Mouse (Mus musculus) limb, embryonic 10.5 days (tissue): ENCODE data around the gene Zfp787. TPM values are rescaled to one million over a fixed set of nuclear protein-coding genes. Genes with fewer than 3 reads are reported as not detected.

Source experiments
- DNase-seq: peaks from one replicate; pipeline ENCODE4 v3.0.0-alpha.2; 2017; ENCODE audit warnings: low spot score
- H3K27ac ChIP-seq: fragments of 300-500 bp; sonication (generic); 2 replicates; pipeline ENCODE4 v1.5.1; 2016; ENCODE audit warnings: mild to moderate bottlenecking
- H3K27me3 ChIP-seq: fragments of 300-500 bp; sonication (generic); 2 replicates; pipeline ENCODE4 v1.6.1; 2016; ENCODE audit warnings: low read depth, mild to moderate bottlenecking; ENCODE audit not compliant: poor library complexity, severe bottlenecking
- H3K36me3 ChIP-seq: fragments of 300-500 bp; sonication (generic); 2 replicates; pipeline ENCODE4 v1.6.1; 2016; ENCODE audit warnings: mild to moderate bottlenecking, moderate library complexity
- H3K4me1 ChIP-seq: fragments of 300-500 bp; sonication (generic); 2 replicates; pipeline ENCODE4 v1.6.1; 2016
- H3K4me3 ChIP-seq: fragments of 300-500 bp; sonication (generic); 2 replicates; pipeline ENCODE4 v1.5.1; 2016; ENCODE audit warnings: mild to moderate bottlenecking, moderate library complexity
- H3K9me3 ChIP-seq: fragments of 300-500 bp; sonication (generic); replicated peaks from 2 replicates; pipeline ENCODE4 v1.6.1; 2016; ENCODE audit warnings: mild to moderate bottlenecking
- WGBS: fragments of 180-500 bp; shearing (Covaris S2); methylation state at CpG from one replicate; pipeline ENCODE4 v1.1.7; 2016; 5-methylcytosine and 5-hydroxymethylcytosine counted together
- polyA plus RNA-seq: library from polyadenylated mRNA; unstranded; fragments of >200 nt; fragmentation: Nextera tagmentation; extraction: Ambion mirVana; gene quantifications from 2 replicates; pipeline ENCODE4 v1.2.1, GENCODE M21; 2016

The Zfp787 gene
- polyA plus RNA-seq, 1 experiment from 2014 or later = 29.8 TPM

DNA sequence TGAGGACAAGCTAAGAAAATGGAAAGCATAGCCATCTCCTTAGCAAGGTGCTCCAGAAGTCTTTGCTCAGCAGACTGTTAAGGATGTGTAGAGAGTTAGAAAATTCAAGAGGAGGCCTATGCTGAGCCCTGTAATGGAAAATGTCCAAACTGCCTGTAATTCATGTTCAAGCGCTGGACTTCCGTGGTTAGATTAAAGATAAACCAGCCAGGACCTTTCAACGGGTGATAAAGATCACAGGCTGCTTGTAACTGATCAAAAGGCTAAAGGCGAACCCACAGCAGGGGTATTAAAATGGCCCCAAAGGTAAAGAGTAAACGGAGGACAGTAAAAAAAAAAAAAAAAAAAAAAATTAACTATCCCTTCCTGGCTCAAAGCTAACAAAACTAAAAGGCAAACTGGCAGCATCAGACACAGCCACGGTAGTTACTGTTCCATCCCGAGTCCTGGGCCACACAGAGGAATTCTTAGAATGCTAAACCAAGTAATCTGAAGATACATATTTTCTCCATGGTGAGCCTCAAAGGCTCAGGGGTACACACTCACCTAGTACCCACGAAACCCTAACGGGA, 1.2 kb upstream of the Zfp787 start:
- WGBS = 55% methylated on average over 9 of the region's 9 CpGs
- H3K9me3 ChIP-seq = no peaks in the 10 kb centered on the region
- peak overlapping the region; percentile 93 for H3K27ac ChIP-seq
- no peaks in the 10 kb centered on the region for H3K27me3 ChIP-seq
- no peaks in the 10 kb centered on the region for H3K36me3 ChIP-seq
- peaks cover 25% of the 10 kb centered on the region for H3K4me1 ChIP-seq
- no peak for DNase-seq
- H3K4me3 ChIP-seq = peak overlapping the region; percentile 75

DNA sequence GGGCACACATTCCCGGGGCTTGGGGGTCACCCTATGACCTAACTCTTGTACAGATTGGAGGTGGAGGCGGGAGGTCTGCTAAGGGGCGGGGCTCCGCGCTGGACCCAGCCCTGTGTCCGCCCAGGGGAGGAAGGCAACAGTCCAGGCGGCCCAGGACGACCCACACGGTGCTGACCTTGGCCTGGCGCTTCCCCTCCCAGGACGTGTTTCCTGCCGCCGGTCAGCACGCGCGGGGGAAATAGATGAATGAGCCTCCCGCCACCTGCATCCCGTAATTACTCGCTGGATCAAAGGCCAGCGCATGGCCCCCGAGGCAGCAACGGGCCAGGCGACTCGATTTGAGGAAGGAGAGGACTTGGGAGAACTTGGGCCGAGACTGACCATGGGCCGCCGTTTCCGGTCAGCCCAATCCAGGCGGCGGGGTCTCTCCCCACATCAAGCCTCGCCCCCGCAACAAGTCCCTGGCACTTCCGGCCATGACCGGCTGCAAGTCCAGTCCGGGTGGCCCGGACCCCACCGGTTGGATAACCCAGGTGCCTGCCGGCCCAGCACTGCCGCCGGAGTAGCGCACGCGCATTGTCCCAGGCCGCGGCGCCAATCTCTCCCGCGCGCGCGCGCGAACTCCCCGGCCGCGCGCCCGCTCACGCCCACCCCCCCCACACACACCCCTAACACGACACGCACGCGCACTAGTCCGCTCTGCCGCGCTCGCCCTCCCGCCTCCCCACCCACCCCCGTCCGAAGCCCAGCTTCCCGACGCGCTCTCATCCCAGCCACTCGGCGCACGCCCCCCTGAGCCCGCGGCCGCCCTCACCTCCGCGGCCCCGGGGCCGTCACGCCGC, 545 bp downstream of the Zfp787 start:
- peak overlapping the region; percentile 75 for H3K4me3 ChIP-seq
- H3K27me3 ChIP-seq = no peaks in the 10 kb centered on the region
- H3K36me3 ChIP-seq = peaks cover 2% of the 10 kb centered on the region
- DNase-seq = peak; percentile 90
- H3K27ac ChIP-seq = peak overlapping the region; percentile 93
- H3K4me1 ChIP-seq = peaks cover 25% of the 10 kb centered on the region
- no peaks in the 10 kb centered on the region for H3K9me3 ChIP-seq
- WGBS = under 1% methylated on average over 85 of the region's 85 CpGs

DNA sequence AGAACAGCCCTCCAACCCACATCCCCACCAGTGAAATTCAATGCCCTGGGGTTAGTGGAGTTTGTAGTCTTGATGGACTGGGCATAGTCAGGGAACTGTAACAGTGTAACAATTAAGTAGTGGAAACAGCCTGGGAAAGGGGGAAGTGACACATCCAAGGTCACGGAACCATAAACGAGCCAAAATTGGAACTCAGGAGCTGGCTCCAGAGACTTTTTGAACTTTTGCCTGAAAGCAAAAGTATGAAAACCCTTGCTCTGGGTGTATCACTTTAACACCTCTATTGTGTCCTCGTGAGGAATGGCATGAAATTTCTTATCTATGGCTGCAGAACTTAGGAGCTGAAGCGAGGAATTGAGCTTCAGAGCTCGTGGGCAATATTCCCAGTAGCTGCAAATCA, 1.6 kb downstream of the Zfp787 start:
- H3K4me1 ChIP-seq = peaks cover 25% of the 10 kb centered on the region
- H3K27me3 ChIP-seq = no peaks in the 10 kb centered on the region
- WGBS = 90% methylated on average over 5 of the region's 5 CpGs
- peaks cover 2% of the 10 kb centered on the region for H3K36me3 ChIP-seq
- DNase-seq = no peak
- no peak overlapping the region for H3K27ac ChIP-seq
- H3K9me3 ChIP-seq = no peaks in the 10 kb centered on the region
- peak overlapping the region; percentile 75 for H3K4me3 ChIP-seq

DNA sequence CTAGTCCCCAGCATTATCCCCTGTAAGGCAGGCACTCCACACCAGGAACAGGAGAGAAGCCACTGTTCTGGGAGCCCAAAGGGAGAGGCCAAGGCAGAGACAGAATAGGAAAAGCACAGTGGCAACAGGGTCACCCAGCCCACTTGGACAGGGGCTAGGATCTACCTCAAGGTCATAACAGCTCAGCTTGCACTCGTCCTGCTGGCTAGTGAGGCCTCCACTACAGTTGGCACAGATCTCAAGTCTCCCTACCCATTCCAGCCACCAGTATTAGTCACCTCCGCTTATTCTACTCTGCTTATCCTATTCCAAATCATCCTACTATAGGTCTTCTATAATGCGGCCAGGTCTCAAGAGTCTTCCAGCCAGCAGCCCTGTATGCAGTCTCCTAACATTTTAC, 2.7 kb downstream of the Zfp787 start:
- H3K9me3 ChIP-seq = no peaks in the 10 kb centered on the region
- no peak overlapping the region for H3K27ac ChIP-seq
- H3K4me3 ChIP-seq = no peak overlapping the region
- H3K36me3 ChIP-seq = peaks cover 2% of the 10 kb centered on the region
- DNase-seq = no peak
- 93% methylated on average over 3 of the region's 3 CpGs for WGBS
- no peaks in the 10 kb centered on the region for H3K27me3 ChIP-seq
- H3K4me1 ChIP-seq = peaks cover 29% of the 10 kb centered on the region

DNA sequence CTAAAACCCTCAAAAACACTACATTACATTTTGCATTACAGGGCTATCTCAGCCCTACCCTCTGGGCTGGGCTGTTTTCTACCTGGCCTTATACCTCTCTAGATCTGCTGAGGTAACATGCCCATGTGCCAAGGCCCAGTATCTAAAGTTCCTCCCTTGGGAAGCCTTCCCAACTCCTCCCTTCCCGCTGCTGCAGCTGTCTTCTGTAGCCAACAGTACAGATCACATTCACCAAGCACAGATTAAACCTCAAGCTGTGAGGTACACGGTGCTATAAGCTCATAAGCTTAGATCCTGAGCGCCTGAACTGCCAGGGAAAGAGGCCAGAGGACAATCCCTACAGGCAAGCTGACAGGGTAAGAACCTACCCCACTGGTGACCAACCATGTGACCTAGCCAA, 3.8 kb downstream of the Zfp787 start:
- no peaks in the 10 kb centered on the region for H3K27me3 ChIP-seq
- peaks cover 2% of the 10 kb centered on the region for H3K36me3 ChIP-seq
- no peak for DNase-seq
- no peak overlapping the region for H3K27ac ChIP-seq
- H3K4me1 ChIP-seq = peaks cover 29% of the 10 kb centered on the region
- no peaks in the 10 kb centered on the region for H3K9me3 ChIP-seq
- 89% methylated on average over 3 of the region's 3 CpGs for WGBS
- no peak overlapping the region for H3K4me3 ChIP-seq

DNA sequence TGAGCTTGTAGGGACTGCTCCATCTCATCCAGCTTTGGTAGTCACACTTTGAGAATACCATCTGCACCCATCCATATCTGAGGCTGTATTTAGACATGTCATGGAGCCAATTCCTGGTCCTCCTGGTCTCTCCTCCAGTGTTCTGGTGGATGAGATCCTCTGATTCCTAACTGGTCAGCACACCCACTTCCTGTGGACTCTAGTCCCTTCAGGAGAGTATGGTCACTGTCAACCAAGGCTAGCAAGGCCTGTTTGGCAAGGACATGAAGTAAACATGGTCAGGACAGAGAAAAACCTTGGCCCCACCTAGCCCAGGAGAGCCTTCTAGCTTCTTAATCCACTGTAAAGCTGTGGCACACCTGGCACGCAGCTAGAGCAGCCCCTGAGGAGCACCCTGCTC, 4.5 kb downstream of the Zfp787 start:
- peaks cover 23% of the 10 kb centered on the region for H3K4me1 ChIP-seq
- H3K27ac ChIP-seq = no peak overlapping the region
- peaks cover 2% of the 10 kb centered on the region for H3K36me3 ChIP-seq
- no peaks in the 10 kb centered on the region for H3K27me3 ChIP-seq
- 100% methylated on average over 1 of the region's 1 CpGs for WGBS
- DNase-seq = no peak
- H3K9me3 ChIP-seq = no peaks in the 10 kb centered on the region
- H3K4me3 ChIP-seq = no peak overlapping the region

DNA sequence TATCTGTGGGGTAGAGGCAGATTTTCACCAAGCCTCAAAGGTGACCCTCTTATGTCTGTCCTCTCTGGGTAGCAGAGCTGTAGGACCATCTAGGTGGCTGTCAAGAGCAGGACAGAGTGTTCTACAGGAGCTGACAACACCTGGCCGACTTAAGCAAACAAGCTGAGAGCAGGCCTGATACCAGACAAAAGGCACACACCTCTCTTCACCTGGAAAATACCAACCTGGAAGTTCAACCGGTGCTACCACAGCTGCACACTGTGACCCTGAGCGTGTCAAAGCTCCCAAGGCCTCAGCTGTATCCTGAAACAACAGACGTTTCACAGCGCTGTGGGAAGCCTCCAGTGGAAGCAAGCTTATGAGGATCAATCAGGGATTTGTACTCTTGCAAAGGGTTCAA, 8.1 kb downstream of the Zfp787 start:
- H3K36me3 ChIP-seq = peaks cover 11% of the 10 kb centered on the region
- peaks cover 4% of the 10 kb centered on the region; the same call in 1 of the 2 replicates for H3K4me1 ChIP-seq
- H3K27me3 ChIP-seq = no peaks in the 10 kb centered on the region
- WGBS = 86% methylated on average over 5 of the region's 5 CpGs
- no peak overlapping the region for H3K4me3 ChIP-seq
- H3K9me3 ChIP-seq = no peaks in the 10 kb centered on the region
- no peak overlapping the region for H3K27ac ChIP-seq
- DNase-seq = no peak

DNA sequence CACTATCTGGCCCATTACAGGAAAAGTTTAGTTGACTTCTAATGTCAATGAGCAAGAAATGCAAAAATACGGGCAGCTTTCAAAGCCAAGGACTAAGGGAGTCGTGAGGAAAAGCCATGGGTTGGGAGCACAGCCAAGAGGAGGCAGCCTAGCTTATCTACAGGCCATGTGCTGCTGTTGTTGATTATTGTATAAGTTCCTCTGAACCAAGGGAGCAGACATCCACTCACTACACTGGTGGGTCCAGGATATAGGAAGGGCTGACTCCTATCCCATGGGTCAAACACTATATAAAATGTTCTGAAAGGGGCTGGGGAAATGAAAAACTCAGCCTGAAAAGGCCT, 8.8 kb downstream of the Zfp787 start:
- 92% methylated on average over 2 of the region's 2 CpGs for WGBS
- H3K27me3 ChIP-seq = no peaks in the 10 kb centered on the region
- peaks cover 14% of the 10 kb centered on the region for H3K36me3 ChIP-seq
- peaks cover 4% of the 10 kb centered on the region; the same call in 1 of the 2 replicates for H3K4me1 ChIP-seq
- H3K4me3 ChIP-seq = no peak overlapping the region
- H3K27ac ChIP-seq = no peak overlapping the region
- no peaks in the 10 kb centered on the region for H3K9me3 ChIP-seq
- no peak for DNase-seq

DNA sequence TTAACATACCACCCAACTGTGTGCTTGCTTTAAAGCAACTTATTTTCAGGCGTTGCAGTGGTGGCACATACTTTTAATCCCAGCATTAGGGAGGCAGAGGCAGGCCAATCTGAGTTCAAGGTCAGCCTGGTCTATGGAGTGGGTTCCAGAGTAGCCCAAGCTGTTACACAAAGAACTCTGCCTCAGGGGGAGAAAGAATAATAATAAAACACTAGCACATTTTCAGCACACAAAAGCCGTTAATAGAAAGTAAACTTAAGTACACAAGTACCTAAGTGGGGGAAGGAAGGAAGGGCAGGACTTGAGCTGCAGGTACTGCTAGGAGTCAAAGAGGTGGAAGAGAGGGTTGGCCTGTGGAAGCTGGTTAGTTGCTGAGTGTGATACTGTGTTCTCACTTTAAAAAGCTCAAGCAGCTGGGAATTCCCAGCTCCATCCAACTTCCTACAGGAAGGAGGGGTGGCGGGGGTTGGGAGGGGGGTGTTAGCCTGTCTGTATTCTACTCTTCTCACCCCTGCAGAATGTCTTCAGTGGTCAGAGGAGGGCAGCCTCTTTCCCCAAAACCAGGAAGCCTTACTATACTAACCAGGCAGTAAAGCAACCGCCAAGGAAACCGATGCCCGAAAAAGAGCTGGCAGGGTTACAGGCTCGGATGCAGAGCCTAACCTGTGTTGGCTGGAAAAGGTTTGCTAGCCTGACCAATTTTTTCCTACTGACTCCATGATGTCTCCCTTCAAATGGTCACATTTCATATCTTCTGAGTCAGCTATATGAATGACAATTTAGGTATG, 9.4 kb downstream of the Zfp787 start:
- H3K4me3 ChIP-seq = no peak overlapping the region
- 95% methylated on average over 7 of the region's 7 CpGs for WGBS
- peaks cover 19% of the 10 kb centered on the region for H3K36me3 ChIP-seq
- no peaks in the 10 kb centered on the region for H3K27me3 ChIP-seq
- H3K27ac ChIP-seq = no peak overlapping the region
- peaks cover 4% of the 10 kb centered on the region; the same call in 1 of the 2 replicates for H3K4me1 ChIP-seq
- no peaks in the 10 kb centered on the region for H3K9me3 ChIP-seq
- no peak for DNase-seq

DNA sequence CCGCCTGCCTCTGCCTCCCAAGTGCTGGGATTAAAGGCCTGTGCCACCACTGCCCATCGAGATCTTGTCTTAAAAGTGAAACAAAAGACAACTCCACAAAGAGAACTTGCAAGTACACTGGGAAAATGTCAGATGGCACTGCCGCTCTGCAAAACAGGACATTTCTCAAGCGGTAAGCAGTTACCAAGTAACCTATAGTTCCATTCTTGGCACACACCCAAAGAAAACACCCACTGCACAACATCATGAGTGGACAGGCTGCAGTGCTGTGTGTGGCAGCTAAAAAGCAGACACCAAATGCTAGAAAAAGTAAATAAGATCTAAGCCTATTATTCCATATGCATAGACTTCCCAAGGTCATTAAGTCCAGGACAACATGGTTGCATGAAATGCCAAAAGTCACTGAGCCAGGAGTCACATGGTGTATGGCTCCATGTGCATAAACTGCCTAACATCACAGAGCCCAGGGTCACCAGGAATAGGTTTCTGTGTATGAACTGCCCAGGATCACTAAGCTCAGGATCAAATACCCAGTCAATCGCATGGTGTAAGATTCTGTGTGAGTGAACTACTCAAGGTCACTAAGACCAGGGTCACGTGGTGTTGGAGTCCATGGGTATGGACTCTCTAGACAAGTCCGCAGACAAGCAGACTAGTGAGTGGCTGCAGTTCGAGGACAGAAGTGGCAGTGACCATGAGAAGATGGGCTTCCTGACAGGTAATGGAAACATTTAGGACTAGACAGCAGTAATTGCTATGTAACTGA, 10.2 kb downstream of the Zfp787 start:
- peaks cover 4% of the 10 kb centered on the region; the same call in 1 of the 2 replicates for H3K4me1 ChIP-seq
- 92% methylated on average over 8 of the region's 8 CpGs for WGBS
- no peaks in the 10 kb centered on the region for H3K27me3 ChIP-seq
- no peak overlapping the region for H3K4me3 ChIP-seq
- H3K36me3 ChIP-seq = peaks cover 23% of the 10 kb centered on the region
- DNase-seq = no peak
- no peak overlapping the region for H3K27ac ChIP-seq
- no peaks in the 10 kb centered on the region for H3K9me3 ChIP-seq

DNA sequence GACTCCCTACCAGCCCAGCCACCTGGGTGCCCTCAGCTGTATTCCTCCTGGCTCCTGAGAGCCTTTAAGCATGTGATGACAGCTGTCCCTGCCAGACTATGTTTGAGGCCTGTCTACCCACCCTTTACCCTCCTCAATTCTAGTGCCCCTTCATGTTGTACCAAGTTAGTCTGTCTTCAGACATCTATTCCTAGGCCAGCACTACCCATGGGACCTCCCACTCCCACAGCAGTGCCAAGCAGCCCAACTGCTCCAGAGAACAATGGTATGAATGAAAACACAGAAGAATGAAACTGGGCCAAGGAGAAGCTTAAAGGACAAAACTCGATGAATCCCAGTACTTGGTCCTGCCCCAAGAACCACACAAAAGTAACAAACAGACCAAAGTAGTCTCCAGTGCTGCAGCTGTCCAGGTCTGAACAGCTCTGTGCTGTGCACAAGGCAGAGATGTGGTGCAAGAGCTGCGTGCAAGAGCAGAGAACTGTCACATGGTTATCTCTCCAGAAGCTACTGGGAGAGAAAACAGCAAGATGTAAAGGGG, 11.7 kb downstream of the Zfp787 start:
- Histone ChIP-seq H3K4me1 (peaks cover 4% of the 10 kb centered on the region; the same call in 1 of the 2 replicates), H3K27me3 (no peaks in the 10 kb centered on the region), H3K36me3 (peaks cover 38% of the 10 kb centered on the region), H3K9me3 (no peaks in the 10 kb centered on the region), H3K4me3 (no peak overlapping the region), H3K27ac (no peak overlapping the region)
- 96% methylated on average over 2 of the region's 2 CpGs for WGBS
- no peak for DNase-seq

DNA sequence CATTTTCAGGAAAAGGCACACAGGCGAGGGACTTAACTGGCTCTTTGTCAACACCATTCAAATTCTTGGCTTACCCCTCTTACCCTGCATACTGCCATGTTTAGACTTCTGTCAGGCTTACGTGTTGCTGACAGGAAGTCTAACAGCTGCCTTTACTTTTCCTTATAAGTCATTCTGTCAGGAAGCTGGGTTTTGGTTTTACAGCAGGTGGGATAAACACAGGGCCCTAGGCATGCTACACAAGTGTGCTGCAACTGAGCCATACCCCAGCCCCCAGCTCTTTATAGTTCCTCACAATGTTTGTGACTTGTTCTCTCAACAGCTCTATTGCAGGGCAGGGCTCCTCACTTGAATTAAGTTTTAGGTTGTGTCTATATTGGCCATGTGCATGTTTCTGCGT, 16.5 kb downstream of the Zfp787 start:
- Histone ChIP-seq H3K27ac (no peak overlapping the region), H3K27me3 (no peaks in the 10 kb centered on the region), H3K4me3 (no peak overlapping the region), H3K4me1 (no peaks in the 10 kb centered on the region), H3K9me3 (no peaks in the 10 kb centered on the region), H3K36me3 (peaks cover 74% of the 10 kb centered on the region)
- no peak for DNase-seq
- 80% methylated on average over 3 of the region's 3 CpGs for WGBS
